ENCODE assay signal across 13 mouse cellular contexts in the genomic region with DNA sequence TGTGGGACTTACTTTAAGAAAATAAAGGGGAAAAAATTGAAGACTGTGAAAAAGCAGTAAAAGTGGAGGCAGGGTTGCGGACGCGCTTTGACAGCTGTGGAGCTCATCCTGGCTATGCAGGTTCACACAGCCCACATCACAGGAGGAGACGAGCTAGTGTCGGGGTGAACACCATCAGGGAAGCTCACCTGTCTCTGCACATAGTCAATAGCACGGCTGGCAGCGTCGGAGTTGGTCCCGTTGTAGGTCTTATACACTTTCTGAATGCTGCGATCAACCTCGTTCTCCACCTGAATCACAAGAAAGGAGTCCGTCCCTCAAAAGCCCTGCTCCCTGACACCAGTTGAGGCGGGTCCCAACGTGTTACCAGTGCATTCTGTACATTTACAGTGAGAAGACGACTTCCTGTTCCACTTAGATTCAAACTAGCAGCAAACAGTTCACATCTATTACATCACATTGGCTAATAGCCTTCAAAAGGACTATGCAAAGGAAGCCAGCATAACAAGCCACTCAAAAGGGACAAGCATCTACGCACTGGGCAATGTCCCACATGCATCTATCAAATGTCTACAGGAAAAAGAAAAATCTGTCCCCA.
"Had no signal": no experiment of that assay in that cellular context is flagged by ENCODE, and none has a peak within 500 bp of the region (broad histone marks: within the 10 kb centered on the region; RNA-seq: fewer than 3 reads in every experiment).

No protein-coding gene starts in this region.

- DNase-seq: kidney, adult 9 months; kidney, postnatal 36 days; left cerebral cortex, postnatal 4 days; lung, adult 18-20 months; right cerebral cortex, postnatal 4 days; spleen, adult 18-20 months had no signal

- H3K4me2 ChIP-seq: limb, embryonic 13.5 days; midbrain, embryonic 12.5 days; neural tube, embryonic 15.5 days had no signal

- H3K9me3 ChIP-seq: limb, embryonic 13.5 days; midbrain, embryonic 12.5 days; neural tube, embryonic 15.5 days had no signal

- H3K27me3 ChIP-seq: limb, embryonic 13.5 days; midbrain, embryonic 12.5 days; neural tube, embryonic 15.5 days had no signal

- H3K27ac ChIP-seq: kidney, postnatal 0 days; limb, embryonic 13.5 days; liver, embryonic 14.5 days; midbrain, embryonic 12.5 days; neural tube, embryonic 15.5 days had no signal

- H3K4me3 ChIP-seq: limb, embryonic 13.5 days; midbrain, embryonic 12.5 days; neural tube, embryonic 15.5 days had no signal

- ATAC-seq: intestine, postnatal 0 days; midbrain, embryonic 16.5 days had no signal

- H3K4me1 ChIP-seq: midbrain, embryonic 12.5 days had no signal

- H3K9ac ChIP-seq: limb, embryonic 13.5 days; liver, embryonic 14.5 days; midbrain, embryonic 12.5 days; neural tube, embryonic 15.5 days had no signal
